Mouse (Mus musculus): ENCODE results near the gene Tmod2. TPM values are rescaled to one million over a fixed set of nuclear protein-coding genes. Genes with fewer than 3 reads are reported as not detected.

The Tmod2 gene
- total and polyA plus RNA-seq, 3 experiments, result not detected

GRCm38 (mm10) chr9:75551342-75551741 lies 59.8 kb downstream of the Tmod2 start:
- Histone ChIP-seq H3K36me3 (ENCODE audit: control insufficient read depth in 1 of 2, insufficient read depth in 2 of 2, low read length in 2 of 2) (peaks cover 0 to 17% of the 10 kb centered on the region in 2 experiments), H3K79me2 (ENCODE audit: control insufficient read depth, insufficient read depth, low read length, poor library complexity) (peaks cover 43% of the 10 kb centered on the region), H3K9ac (ENCODE audit: control insufficient read depth, low read depth, low read length, poor library complexity, severe bottlenecking) (no peak overlapping the region), H3K4me1 (ENCODE audit: control insufficient read depth in 1 of 2, insufficient read depth in 2 of 2, low read length in 2 of 2) (peaks cover 11 to 20% of the 10 kb centered on the region in 2 experiments), H3K9me3 (replicated peaks; ENCODE audit: insufficient read depth, low read length) (no peaks in the 10 kb centered on the region), H3K27ac (ENCODE audit: control insufficient read depth, low read depth, low read length) (no peak overlapping the region), H3K4me3 (ENCODE audit: control insufficient read depth in 1 of 2, insufficient read depth in 1 of 2, low read depth in 2 of 2, low read length in 2 of 2) (no peak overlapping the region), H3K27me3 (ENCODE audit: control insufficient read depth in 1 of 2, insufficient read depth in 2 of 2, low read length in 2 of 2) (no peaks in the 10 kb centered on the region)
- TF ChIP-seq UBTF (IDR thresholded peaks at IDR 0.05; ENCODE audit: borderline replicate concordance, insufficient read depth, low read depth, low read length), result no peak
- TF ChIP-seq MAZ (IDR thresholded peaks at IDR 0.05; ENCODE audit: low read depth, low read length), result no peak
- no peak for TF ChIP-seq RCOR1 (IDR thresholded peaks at IDR 0.05; ENCODE audit: low read depth, low read length)
- TF ChIP-seq NRF1 (IDR thresholded peaks at IDR 0.05; ENCODE audit: insufficient read depth, low read depth, low read length, poor library complexity, severe bottlenecking), result no peak
- no peak for TF ChIP-seq ZKSCAN1 (IDR thresholded peaks at IDR 0.05; ENCODE audit: low read depth, low read length)
- DNase-seq (ENCODE audit: low read depth, low spot score), result no peak

GRCm38 (mm10) chr9:75549010-75549409 lies 62.1 kb downstream of the Tmod2 start:
- Histone ChIP-seq H3K79me2 (ENCODE audit: control insufficient read depth, insufficient read depth, low read length, poor library complexity) (peaks cover 38% of the 10 kb centered on the region), H3K27ac (ENCODE audit: control insufficient read depth, low read depth, low read length) (no peak overlapping the region), H3K4me3 (ENCODE audit: control insufficient read depth in 1 of 2, insufficient read depth in 1 of 2, low read depth in 2 of 2, low read length in 2 of 2) (no peak overlapping the region), H3K4me1 (ENCODE audit: control insufficient read depth in 1 of 2, insufficient read depth in 2 of 2, low read length in 2 of 2) (peaks cover 11 to 20% of the 10 kb centered on the region in 2 experiments), H3K27me3 (ENCODE audit: control insufficient read depth in 1 of 2, insufficient read depth in 2 of 2, low read length in 2 of 2) (no peaks in the 10 kb centered on the region), H3K36me3 (ENCODE audit: control insufficient read depth in 1 of 2, insufficient read depth in 2 of 2, low read length in 2 of 2) (peaks cover 0 to 17% of the 10 kb centered on the region in 2 experiments), H3K9me3 (replicated peaks; ENCODE audit: insufficient read depth, low read length) (no peaks in the 10 kb centered on the region), H3K9ac (ENCODE audit: control insufficient read depth, low read depth, low read length, poor library complexity, severe bottlenecking) (no peak overlapping the region)
- no peak for DNase-seq (ENCODE audit: low read depth, low spot score)
- TF ChIP-seq ZC3H11A (IDR thresholded peaks at IDR 0.05; ENCODE audit: low read depth, low read length) (no peak), ETS1 (IDR thresholded peaks at IDR 0.05; ENCODE audit: low read depth, low read length) (no peak), ZNF384 (IDR thresholded peaks at IDR 0.05; ENCODE audit: low read depth, low read length) (no peak), UBTF (IDR thresholded peaks at IDR 0.05; ENCODE audit: borderline replicate concordance, insufficient read depth, low read depth, low read length) (no peak), MAZ (IDR thresholded peaks at IDR 0.05; ENCODE audit: low read depth, low read length) (no peak), MYB (IDR thresholded peaks at IDR 0.05; ENCODE audit: low read depth, low read length) (no peak), USF1 (IDR thresholded peaks at IDR 0.05; ENCODE audit: low read depth, low read length) (no peak), RCOR1 (IDR thresholded peaks at IDR 0.05; ENCODE audit: low read depth, low read length) (no peak), CHD1 (IDR thresholded peaks at IDR 0.05; ENCODE audit: low read depth, low read length) (no peak), USF2 (IDR thresholded peaks at IDR 0.05; ENCODE audit: borderline replicate concordance in 1 of 2, insufficient read depth in 1 of 2, low read depth in 1 of 2, low read length in 2 of 2) (no peak), MXI1 (IDR thresholded peaks at IDR 0.05; ENCODE audit: low read depth, low read length) (no peak), MEF2A (IDR thresholded peaks at IDR 0.05; ENCODE audit: extremely low read depth, insufficient replicate concordance, low read depth, low read length, poor library complexity, severe bottlenecking) (no peak), GABPA (IDR thresholded peaks at IDR 0.05; ENCODE audit: low read depth, low read length) (no peak), RAD21 (IDR thresholded peaks at IDR 0.05; ENCODE audit: low read depth, low read length) (no peak)

All from MEL (cell line).